Mouse (Mus musculus): ENCODE data around the gene Gfod1. TPM values are rescaled to one million over a fixed set of nuclear protein-coding genes. Genes with fewer than 3 reads are reported as not detected.

Gene Gfod1
- total RNA-seq, 2 experiments from 2014 or later: 116 to 128 TPM

DNA sequence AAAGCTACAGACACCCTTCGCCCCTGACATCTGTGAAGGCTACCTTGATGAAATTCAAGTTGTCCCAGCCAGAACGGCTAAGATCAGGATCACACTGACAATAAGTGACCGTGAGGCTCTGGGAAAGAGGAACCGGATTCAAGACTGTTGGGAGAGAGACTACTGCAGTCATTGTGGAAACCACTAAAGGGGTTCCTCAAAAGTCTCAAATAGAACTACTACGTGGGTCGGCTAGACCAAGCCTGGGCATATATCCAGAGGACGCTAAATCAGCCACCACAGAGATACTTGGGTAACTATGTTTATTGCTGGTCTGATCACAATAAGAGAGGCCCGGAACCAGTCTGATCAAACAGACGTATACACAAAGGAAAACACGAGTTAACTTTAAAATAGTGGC is 37.6 kb downstream of the Gfod1 start:
- no peak for DNase-seq (ENCODE audit: low spot score in 2 of 2)

DNA sequence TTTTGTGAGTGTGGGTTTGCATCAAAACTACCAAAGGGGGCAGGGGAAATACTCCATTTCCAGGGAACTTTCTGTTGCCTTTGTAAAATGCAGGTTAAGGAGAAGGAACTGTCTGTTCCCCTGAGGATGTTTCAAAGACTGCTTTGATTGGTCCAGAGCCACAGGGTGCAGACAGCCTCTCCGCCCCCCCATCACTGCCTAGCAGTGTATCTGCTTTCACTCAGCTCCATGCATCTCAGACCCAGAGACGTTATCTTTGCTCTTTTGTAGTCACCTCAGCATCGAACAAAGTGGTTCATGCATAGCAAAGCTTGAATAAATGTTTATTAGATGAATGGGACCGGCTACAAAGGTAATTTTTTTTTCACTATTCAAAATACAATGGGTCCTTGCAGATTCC is 38.9 kb downstream of the Gfod1 start:
- no peak for DNase-seq (ENCODE audit: low spot score in 2 of 2)

DNA sequence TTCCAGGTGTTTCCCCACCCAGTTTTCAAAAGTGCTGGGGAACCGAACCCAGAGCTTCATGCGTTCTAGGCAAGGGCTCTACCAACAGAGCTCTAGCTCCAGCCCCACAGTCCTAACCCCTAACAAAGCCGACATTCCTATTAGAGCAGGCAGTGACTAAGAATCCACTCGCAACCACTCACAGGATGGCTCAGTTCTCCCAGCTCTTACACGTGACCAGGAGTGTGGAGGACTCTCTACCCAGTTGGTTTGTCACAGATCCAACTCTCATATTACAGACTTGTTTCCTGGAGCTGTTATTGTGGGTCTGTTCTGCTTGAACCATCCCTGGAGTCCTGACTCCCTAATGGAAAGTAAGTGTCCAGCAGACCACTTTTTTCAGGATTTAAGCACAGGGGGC is 40.3 kb downstream of the Gfod1 start:
- no peak for DNase-seq (ENCODE audit: low spot score in 2 of 2)

DNA sequence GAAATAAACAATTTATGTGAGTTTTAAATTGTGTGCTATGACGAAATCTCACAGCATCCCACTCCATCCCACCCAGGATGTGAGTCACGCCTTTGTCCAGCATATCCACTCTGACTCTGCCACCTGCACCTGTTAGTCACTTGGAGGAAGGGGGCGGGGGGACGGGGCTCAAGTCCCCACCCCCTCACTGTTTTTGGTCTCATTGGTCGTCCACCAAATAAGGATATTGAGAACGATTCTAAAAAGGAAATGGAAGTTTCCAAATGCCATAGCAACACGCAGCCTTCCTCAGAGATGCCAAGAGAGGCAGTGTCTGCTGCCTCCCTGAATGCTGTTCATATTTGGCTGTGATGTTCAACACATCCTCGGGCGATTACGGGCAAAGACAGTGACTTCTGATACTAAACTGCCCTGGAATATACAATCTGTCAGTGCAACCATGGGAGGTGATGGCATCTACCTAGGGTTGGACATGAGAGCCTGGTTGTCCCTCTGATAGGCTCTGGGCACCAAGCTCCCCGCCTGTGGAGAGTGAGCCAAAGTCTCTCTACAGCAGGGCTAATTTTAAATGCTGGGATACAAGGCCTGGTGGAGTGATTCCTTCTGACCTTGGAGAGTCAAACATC is 41.7 kb downstream of the Gfod1 start:
- peak; percentile 66 to 79 for DNase-seq (ENCODE audit: low spot score in 2 of 2)

DNA sequence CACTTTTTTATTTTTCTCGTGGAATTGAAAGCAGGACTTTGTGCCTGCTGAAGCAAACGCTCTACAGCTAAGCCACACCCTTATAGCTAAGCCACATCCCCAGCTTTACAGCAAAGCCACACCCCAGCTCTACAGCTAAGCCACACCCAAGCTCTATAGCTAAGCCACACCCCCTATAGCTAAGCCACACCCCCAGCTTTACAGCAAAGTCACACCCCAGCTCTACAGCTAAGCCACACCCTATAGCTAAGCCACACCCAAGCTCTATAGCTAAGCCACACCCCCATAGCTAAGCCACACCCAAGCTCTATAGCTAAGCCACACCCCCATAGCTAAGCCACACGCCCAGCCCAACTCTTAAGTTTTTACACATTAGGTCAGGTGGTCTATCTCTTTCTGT is 42.7 kb downstream of the Gfod1 start:
- no peak for DNase-seq (ENCODE audit: low spot score in 2 of 2)

DNA sequence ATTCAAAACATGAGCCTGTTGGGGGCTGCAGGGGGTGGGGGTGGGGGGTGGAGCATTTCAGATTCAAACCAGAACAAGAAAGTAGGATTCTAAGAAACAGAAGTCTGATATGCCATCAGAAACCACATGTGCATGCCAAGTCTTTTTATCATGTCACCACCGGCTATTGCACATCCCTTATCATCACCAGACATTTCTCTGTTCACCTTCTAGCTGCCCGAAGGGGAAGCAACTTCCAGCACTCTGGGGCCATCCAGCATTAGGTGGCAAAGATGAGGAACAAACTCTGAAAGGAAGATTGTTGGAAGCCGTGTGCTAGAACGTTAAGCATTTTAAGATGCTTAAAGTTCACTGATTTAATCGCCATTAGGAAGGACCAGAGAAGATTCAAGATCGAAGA is 43.2 kb downstream of the Gfod1 start:
- no peak for DNase-seq (ENCODE audit: low spot score in 2 of 2)

DNA sequence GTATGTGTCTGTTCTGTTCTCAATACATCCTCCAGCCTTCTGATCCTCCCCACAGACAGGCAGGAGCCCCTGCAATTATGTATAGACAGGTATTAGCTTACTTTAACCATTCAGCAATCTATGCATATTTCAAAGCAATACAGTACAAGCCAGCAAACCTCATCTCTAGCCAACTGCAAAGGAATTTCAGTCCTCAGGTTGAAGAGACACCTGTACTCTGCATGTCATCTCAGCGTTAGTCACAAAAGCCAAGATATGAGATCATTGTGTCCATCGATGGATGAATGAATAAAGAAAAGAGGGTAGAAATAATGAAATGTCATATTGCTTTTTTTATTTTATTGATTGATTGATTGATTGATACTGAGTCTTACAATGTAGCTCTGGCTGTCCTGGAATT is 47.5 kb downstream of the Gfod1 start:
- no peak for DNase-seq (ENCODE audit: low spot score in 2 of 2)

DNA sequence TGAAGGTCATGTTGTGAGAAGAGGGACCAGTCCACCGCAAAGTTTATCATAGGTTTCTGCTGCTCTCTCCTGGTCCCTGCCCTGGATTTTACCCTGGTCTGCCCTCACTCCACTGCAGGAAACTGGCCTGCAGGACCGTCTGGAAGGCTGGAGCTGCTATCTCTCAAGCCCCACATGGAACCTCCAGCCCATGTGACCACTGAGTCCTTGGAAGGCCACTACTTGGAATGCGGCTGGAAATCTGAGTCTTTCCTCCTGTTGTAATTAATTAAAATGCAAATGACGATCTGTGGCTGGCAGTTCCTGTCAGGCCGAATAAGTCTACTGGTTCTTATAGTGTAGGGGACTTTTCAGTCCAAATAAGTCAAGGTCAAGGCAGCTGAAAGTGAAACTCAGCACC is 50.4 kb downstream of the Gfod1 start:
- no peak for DNase-seq (ENCODE audit: low spot score in 2 of 2)

DNA sequence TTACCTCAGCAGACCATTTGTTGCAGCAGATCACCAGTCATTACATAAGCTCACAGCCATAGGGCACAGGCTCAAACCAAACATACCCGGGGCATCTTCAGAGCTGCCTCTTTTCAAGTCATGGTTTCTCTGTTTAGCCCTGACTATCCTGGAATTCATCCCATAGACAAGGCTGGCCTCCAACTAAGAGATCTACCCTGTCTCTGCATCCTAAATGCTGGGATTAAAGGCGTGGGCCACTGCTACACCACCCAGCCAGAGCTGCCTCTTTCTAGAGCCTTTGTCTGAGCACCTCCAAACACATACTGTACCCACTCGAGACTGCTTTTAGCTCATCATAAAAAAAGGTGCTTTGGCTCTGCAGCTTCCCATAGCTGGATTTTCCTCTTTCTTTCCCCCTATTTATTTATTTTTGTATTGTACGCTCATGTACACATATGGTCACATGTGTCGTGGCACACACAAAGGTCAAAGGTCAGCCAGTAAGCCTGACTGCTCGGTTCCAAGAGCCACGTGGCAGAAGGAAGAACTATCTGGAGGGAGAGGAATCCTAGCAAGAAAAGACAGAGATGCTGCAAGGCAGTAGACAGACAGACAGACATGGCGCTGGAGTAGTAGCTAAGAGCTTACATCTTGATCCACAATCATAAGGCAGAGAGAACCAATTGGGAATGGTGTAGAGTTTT is 51.7 kb downstream of the Gfod1 start:
- peak in 1 of 2 experiments; percentile 44 for DNase-seq (ENCODE audit: low spot score in 2 of 2)

DNA sequence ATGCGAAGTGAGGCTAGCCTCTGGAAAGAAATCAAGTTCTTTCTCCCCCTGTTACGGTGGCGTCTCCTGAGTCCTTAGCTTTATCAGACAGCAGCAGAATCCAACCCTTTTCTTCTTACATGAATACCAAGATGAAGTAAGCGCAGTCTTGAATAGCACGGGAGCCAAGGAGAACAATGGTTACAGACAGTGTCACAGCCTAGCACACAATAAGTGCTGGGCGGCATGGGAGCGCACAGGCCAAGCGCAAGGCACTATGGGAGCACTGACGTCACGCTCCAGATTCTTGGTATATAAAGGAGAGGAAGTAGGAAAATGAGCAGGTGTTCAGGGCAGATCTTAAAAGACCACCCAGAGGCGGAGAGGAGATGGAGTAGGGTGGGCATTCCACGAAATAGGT is 52.6 kb downstream of the Gfod1 start:
- DNase-seq (ENCODE audit: low spot score in 2 of 2): no peak

DNA sequence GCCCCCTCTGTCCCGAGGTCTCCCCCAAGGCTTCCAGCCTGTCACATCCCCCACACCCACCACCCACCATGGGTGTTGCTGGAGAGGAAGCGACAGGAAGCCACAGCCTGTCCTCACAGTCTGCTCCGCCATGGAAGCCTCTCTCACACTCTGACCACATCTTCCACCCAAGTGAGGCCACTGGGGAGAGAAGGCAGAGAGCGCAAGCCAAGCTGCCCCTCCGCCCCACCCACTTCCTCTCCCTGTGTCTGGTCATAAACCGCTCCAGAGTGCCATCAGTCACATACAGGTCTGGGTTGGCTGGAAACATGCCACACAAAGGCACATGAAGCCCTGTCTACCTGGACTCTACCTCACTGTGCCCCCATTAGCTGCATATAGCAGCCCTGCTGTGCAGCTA is 53.3 kb downstream of the Gfod1 start:
- DNase-seq (ENCODE audit: low spot score in 2 of 2): no peak

DNA sequence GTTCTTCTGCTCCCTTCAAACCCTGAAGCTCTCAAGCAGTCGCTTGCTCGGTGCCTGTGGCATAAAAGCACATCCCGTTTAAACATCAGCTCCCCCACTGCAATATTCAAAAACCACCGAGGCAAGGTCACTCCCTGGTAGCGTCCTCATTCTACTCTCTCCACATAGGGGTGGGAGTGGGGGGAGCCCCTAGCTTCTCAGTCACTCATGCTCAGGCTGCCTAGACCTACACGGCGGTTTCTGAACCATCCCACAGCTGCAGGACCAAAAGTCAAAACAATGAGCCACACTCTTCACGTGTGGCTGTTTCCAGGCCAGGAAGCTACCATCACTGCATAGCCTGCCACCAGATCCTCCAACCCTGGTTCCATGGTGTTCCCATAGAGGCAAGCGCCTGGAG is 53.9 kb downstream of the Gfod1 start:
- no peak for DNase-seq (ENCODE audit: low spot score in 2 of 2)

DNA sequence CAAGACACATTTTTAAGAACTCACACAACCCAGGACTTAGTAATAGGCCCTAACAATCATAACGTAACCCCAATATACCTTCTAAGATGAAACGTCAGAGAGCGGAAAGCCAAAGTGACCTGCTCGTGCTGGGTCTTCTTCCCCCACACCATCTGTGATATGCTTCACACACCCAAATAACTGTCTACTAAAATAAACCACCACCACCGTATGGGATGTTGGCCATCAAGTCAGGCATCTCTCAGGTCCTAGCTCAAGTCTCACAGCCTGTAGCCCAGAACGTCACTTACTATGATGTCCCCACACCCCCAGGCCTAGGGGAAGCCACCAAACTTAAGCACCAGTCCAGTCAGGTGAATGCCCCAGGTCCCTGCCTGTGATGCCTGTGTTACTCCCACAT is 55.6 kb downstream of the Gfod1 start:
- DNase-seq (ENCODE audit: low spot score in 2 of 2): no peak

DNA sequence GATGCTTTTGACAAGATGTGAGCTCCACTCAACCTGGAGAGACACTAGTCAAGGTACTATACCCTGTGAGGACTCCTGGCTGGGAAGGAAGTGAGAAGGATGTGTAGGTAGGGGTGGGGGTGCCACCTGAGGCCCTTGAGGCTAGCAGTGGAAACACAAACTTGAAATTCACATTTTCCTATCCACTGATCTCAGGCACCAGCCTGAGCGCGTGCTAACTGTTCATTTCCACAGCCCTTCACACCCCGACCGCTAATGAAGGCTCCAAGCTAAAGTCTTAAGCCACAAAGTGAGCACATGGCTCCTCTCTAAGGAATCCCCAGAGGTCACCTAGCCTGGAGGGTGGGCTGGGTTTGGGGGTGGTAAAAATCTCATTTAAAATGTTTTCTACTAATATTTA is 57.1 kb downstream of the Gfod1 start:
- DNase-seq (ENCODE audit: low spot score in 2 of 2): no peak

DNA sequence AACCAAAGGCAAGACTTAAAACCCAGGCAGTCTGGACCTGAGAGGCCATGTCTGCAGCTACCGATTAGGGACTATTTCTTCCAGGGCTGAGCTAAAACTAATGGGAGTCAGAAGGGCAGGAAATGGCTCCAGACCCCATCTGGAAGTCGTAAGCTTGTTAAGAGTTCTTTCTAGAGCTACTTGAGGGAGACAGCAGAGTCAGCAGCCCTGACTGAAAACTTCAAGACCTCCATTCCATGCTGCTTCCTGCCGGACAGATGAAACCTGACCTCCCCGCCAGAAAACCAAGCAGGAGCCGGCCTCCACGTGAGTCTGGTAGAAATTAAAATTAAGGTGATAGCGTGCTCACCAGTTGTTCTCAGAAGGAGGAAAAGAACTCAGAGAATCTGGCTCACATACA is 60.2 kb downstream of the Gfod1 start:
- no peak for DNase-seq (ENCODE audit: low spot score in 2 of 2)

DNA sequence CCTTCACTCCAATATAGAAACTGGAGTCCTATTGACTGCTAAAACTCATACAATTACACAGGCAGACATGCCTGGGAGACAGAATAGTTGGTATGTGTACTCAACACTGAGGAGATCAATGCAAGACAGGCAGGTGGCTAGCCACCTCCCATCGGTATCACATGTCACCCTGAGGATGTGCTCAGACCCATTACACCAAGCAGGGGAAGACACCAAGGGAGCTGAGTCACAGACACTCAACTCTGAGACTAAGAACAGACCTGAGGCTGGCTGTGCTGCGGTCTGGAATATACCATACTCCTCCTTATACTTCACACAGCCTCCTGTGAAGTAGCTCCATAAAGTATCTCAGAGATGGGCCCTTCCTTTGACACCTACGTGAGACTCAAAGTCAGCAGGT is 60.7 kb downstream of the Gfod1 start:
- no peak for DNase-seq (ENCODE audit: low spot score in 2 of 2)

DNA sequence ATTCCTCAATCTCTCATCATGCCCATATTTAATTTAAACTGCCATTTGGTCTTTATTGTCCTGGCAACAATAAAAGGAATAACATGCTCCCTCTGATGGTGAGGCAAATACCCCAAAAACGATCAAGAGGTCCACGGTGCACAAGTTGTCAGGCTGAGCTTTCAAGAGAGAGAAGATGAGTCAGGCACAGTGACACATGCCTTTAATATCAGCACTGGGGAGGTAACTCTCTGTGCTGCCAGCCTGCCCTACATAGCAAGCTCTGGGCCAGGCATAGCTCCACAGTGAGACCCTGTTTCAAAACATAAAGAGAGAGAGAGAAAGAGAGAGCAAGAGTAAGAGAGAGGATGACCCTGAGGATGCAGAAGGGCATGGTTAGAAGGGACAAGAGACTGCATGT is 62.2 kb downstream of the Gfod1 start:
- no peak for DNase-seq (ENCODE audit: low spot score in 2 of 2)

DNA sequence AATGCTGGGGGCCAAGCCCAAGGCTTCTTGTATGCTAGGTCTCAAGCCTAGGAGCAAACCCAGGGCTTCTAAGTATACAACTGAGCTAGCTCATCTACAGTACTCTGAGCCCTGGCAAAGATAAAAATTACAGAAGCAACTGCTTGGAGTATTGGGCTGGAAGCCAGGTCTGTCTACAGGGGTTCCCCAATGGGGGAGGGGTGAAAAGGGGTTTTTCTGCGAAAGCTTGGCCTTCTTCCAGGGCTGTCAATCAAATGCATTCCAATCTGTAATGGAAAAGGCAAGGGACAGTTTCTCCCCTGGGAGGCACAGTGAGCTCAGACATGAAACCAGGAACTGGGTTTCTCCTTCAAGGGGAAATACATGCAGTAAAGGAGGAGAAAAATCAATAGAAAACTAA is 62.9 kb downstream of the Gfod1 start:
- DNase-seq (ENCODE audit: low spot score in 2 of 2): no peak

DNA sequence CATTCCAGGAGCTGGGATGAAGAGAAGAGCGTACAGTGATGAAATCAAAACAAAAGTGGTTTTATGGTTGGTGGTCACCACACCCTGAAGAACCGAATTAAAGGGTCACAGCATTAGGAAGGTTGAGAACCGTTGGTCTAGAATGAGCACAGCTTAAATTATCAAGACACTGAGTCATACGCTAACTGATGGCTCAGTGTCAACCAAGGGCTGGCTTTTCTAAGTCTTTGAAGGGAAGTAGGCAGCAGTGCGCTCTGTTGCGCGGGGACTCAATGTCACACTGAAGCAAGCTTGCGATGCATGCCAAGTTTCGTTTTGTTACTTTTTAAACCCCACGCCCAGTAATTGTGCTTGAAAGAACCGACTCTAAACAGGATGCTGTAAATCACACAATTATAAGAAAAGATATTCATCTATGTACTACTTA is 64.2 kb downstream of the Gfod1 start:
- DNase-seq (ENCODE audit: low spot score in 2 of 2): peak; percentile 55 to 65

DNA sequence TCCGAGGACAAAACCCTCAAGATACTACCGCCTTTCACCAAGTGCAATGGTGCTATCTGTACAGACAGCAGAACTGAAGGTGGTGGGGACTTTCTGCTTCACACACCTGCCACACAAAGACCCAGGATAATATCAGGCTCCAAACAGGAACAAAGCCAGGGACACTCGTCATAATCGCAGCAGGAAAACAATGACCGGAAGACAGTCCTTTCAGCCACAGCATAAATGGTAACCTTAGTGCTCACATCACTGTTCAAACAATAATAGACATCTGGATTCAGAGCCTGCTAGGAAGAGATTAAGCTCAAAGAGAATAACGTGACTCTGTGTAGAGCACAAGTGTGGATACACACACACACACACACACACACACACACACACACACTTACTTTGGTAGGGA is 67.3 kb downstream of the Gfod1 start:
- DNase-seq (ENCODE audit: low spot score in 2 of 2): no peak

DNA sequence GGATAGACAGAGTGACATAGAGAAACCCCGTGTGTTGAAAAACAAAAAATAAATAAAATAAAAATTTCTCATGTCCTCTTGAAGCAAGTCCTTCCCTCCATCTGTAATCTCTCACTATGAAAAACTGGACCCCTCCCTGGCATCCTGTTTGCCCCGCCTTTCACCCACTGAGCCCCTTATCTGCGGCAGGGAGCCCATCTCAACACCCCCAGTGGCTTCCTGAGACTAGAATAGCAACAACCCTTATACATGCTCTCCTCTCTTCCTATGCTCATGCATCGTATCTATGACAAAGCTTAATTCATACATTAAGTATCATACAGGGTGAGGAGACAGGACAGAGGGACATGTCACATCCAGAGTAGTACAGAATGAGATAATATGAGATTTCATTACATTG is 68.0 kb downstream of the Gfod1 start:
- no peak for DNase-seq (ENCODE audit: low spot score in 2 of 2)

DNA sequence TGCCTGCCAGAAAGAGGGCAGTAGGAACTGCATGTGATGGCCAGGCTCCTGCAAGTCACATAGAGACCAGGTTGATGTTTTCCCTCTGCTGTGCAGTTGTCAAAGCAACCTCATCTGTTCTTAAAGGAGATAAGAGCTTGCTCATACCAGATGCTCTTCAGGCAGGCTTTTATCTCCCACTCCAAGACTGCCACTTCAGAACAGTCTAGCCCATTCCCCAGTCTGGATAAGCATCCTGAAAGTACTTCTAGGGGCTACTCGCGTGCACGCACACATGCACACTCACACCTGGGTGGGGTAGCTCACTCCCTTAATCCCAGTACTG is 68.4 kb downstream of the Gfod1 start:
- DNase-seq (ENCODE audit: low spot score in 2 of 2): no peak

DNA sequence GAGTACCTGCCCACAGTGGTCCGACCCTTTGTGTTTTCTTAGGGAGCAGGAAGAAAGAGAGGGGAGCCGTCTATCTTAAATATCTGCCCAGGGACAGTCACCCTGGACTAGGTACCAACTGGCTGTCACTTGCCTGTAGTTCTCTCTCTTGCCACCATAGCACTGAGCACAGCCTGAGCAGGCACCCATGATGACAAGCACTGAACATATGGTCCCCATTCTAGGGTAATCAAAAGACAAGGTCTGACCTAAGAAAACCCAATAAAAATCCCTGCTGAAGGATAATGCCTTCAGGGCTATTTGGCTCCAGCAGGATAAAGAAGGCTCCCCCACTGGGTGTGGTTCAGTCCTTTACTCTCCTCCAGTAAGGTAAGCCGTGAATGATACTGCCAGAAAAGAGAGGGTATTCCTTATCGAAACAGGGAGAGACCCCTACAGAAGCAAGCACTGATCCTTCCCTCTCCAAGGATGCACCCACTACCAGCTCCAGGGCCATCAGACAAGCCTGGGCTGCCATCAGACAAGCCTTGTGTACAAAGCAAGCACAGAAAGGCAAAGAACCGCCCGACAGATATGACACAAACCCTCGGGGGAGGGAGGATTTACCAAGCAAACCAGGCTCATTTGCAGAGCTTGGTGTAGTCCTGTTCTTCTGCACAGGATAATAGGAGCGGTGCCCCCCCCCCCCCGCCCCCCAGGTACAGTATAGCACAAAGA is 68.9 kb downstream of the Gfod1 start:
- no peak for DNase-seq (ENCODE audit: low spot score in 2 of 2)
